Mouse (Mus musculus): ENCODE data around the gene Fus.
"Not testable (repeated sequence)": the region's sequence is repeated elsewhere in the genome, so short reads cannot be mapped to it uniquely, and the experiment has no call there.

Fus gene

DNA sequence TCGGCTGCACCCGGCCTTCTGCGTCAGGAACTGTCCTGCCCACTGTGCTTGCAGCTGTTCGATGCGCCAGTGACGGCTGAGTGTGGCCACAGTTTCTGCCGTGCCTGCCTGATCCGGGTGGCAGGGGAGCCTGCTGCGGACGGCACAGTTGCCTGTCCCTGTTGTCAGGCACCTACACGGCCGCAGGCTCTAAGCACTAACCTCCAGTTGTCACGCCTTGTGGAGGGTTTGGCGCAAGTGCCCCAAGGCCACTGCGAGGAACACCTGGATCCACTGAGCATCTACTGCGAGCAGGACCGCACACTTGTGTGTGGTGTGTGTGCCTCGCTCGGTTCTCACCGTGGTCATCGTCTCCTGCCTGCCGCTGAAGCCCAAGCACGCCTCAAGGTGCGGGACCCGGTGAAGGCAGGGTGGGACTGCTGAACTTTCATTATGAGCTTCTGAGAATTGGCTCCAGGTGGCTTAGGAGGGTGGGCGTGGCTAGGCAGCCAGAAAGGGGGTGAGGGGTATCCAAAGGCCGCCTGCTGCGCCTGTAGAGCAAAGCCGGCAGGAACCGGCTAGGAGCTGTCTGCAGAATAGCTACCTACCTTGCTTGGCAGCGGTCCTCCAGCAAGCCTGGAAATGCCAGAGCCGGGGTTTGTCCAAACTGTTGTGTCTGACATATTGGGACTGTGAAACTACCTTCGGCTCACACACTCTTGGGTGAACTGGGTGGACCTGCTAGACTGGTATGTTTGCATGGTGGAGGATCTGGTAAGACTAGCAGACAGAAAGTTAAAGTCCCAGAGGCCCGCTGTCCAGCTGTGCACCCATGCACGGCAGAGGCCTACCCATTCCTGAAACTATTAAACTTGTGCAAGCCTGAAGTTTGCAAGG lies 37.5 kb downstream of the Fus start:
- DNase-seq (ENCODE audit: low spot score in 2 of 2) = no peak

DNA sequence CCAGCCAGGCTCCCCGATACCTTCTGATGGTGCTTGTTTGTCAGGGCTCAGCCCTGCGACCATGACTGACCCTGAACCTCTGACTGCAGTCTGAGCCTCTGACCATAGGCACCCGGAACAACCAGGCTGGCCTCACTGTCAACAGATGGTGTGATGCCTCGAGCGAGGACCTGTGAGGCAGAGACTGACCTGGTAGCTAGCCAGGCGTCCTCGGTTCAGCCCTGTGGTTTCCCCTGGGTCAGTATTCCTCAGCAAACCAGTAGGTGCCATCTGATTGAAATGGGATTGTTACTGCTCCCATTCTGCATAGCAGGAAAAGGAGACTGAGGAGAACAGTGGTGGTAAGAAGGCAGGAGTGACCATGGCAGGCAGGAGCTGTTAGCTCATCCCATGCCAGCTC lies 38.9 kb downstream of the Fus start:
- DNase-seq (ENCODE audit: low spot score in 2 of 2) = no peak

DNA sequence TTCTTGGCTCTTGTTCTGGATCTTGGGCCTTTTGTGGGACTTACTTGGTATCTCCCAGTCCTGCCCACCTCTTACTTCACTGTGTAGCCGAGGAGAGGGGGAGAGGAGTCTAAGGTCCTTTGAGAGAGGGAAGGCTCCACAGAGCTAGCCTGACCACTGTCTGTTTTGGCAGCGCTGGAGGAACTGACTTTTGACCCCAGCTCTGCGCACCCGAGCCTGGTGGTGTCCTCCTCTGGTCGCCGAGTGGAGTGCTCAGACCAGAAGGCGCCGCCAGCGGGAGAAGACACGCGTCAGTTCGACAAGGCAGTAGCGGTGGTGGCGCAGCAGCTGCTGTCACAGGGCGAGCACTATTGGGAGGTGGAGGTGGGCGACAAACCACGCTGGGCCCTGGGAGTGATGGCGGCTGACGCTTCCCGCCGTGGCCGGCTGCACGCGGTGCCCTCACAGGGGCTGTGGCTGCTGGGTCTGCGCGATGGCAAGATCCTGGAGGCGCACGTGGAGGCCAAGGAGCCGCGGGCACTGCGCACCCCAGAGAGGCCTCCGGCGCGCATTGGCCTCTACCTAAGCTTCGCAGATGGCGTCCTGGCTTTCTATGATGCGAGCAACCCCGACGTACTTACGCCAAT lies 42.6 kb downstream of the Fus start:
- no peak for DNase-seq (ENCODE audit: low spot score in 2 of 2)

DNA sequence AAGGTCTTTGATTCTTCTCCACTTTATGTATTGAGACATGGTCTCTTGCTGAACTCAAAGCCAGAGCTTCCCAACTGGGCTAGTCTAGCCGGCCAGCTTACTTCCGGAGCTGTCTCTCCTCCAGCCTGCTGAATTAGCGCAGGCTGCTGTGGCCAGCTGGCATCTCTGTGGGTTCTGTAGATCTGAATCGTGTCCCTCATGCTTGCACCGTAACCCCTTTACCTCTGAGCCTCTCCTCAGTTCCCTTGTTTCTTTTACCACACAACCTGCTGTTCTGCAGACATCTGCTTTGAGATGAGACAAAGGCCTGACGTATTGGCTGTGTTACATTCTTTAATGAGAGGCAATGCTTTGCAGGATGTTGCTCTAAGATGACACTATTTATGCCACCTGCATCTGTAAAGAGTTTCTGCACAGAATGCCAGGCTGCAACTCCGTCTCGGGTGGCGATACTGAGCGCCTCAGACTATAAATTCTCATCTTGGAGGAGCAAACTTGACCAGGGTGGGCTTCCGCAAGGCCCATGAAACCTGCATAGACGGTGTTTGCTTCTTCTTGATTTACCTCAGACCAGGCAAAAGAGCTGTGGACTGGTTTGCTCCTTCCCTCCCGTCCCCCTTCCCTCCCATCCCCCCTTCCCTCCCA lies 45.0 kb downstream of the Fus start:
- DNase-seq (ENCODE audit: low spot score in 2 of 2) = no peak

DNA sequence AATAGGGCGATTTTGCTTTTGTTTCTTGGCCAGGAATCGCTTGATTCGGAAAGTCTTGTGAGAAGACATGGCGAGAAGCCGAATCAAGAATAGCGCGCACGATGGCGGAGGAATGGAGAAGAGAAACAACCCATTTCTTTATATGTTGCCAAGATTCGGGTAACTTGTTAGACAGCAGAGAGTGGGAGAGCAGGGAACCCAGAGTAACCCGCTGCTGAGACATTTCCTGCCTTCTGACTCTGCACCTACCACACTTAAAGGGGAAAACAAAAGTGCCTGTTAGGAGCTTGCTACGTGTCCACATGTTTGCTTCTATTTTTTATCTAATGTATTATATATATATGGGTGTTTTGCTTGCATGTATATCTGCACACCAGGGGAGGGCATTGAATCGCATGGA lies 45.9 kb downstream of the Fus start:
- no peak for DNase-seq (ENCODE audit: low spot score in 2 of 2)

DNA sequence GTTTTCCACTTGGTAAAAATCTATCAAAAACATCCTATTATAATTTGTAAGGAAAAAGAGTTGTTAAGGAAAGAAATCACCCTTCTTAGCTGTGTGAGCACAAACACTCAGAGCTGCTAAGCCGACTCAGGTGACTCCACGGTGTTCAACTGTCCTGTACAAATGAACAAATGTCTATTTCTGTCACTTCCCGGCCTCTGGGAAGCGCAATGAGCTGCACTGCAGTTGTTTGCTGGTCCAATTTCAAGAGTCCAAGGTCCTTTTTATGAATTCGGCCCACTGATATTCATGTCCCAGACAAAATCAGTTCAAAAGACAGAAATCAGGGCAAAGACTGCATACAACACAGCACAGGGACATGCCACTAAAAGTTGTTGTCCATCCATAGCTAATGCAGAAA lies 48.9 kb downstream of the Fus start:
- not testable (repeated sequence) for DNase-seq (ENCODE audit: low spot score in 2 of 2)

DNA sequence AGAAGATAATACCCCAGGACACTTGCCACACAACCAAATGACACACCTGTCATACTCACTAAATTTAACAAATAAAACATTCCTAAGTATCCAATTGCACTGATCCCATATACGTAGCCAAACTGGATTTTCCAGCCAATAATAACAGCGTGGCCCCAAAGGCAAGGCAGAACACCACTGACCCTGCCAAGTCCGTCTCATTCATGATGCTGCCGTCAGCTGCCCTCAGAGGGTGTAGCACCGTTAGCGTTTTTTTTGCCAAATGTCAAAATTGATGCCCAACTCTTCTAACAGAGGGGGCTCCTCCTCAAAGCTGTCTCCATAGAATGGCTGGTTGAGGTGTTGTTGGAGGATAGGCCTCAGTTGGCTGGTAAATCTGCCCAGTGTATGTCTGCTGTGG lies 49.4 kb downstream of the Fus start:
- DNase-seq (ENCODE audit: low spot score in 2 of 2) = no peak

DNA sequence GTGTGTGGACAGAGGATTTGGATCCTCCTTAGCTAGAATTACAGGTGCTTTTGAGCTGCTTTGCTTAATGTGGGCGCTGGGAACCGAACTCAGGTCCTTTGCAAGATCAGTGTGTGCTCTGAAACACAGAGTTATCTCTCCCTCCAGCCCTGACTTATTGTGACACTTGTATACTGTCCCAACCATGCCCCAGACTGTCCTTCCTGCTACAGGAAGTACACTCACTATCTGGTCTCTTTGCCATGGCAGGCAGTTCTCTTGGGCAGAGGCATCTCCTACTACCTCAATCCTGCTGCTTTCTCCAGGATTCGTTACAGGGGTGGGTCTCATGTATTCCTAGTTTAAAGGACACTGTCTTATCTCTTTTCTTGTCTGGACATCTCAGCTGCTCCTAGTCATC lies 51.0 kb downstream of the Fus start:
- DNase-seq (ENCODE audit: low spot score in 2 of 2) = no peak

DNA sequence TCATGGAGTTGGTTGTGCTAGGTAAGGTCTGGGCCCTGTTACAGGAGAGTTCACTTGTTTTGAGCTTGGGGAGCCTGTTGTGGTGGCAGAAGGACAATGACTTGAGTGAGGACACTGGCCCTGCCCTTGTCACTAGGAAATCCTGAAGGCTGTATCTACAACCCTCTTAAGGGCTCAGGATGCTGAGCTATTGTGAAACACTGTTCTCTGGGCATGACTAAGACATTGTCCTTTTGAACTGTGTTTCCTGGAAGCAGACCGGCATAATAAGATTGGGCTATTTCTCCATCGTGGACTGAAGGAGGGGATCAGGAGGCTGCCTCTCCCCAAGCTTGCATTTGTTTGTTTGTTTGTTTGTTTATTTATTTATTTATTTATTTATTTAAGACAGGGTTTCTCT lies 51.9 kb downstream of the Fus start:
- no peak for DNase-seq (ENCODE audit: low spot score in 2 of 2)

DNA sequence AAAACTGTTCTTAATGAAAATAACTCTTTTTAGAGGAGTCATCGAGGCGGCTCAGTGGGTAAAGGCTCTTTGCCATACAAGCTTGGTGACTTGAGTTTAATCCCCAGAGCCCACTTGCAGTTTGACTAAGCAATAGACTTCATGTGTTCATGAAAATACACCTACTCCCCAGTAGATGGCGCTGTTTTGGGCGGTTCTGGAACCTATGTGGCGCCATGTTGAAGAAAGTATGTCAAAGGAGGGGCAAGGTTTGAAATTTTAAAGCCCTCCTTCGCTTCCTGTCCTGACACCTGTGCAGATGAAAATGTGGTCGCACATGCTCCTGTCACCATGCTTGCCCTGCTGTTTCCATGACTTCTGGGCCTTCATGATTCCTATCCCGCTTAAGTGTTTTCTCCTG lies 55.7 kb downstream of the Fus start:
- DNase-seq (ENCODE audit: low spot score in 2 of 2) = no peak

DNA sequence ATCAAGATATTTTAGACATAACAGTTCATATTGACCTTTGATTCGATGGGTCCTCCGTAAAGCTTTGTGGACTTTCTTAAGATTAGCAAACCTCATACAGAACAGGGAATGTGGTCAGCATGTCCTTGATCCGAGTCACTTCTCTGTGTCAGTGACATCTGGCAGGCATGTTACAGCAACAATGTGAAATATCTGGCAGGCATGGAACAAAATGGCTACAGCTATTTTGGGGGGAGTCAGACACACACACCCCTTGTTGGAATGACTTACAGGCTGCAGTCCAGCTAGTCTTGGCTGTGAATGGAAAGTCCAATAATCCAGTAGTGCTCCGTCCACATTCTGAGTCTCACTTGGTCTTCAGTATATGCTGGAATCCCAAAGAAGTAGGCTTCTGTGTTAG lies 56.3 kb downstream of the Fus start:
- DNase-seq (ENCODE audit: low spot score in 2 of 2) = no peak

DNA sequence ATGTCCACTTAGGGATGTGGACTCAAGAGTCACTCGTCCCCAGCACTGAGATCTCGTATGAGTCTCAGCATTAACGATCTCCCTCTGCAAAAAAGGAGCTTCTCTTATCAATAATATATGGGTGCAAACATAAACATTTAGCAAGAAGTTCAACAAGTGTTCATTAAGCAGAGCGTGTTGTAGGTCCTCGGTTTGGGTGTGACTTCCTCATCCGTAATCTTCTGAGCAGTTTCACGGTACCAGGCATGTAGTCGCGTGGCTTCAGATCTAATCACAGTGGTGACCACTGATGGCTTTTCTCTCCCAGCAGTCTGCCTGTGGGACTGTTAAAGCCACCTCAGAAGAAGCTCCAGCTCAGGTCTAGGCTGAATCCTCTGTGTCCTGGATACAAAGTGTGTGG lies 57.1 kb downstream of the Fus start:
- no peak for DNase-seq (ENCODE audit: low spot score in 2 of 2)

DNA sequence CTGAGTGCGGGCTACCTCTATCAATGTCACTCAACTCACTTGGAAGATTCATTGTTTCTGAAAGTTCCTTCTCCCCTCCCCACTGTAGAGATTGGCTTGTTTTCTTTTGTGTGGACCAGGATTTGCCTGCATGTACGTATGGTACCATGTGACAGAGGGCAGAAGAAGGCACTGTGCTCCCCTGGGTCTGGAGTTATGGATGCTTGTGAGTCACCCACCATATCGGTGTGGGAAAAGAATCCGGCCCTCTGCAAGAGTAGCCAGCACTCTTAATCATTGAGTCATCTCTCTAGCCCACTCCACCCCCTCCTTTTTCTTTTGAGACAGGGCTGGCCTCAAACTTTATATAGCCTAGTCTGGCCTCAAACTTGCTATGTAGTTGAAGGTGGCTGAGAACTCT lies 57.7 kb downstream of the Fus start:
- no peak for DNase-seq (ENCODE audit: low spot score in 2 of 2)

DNA sequence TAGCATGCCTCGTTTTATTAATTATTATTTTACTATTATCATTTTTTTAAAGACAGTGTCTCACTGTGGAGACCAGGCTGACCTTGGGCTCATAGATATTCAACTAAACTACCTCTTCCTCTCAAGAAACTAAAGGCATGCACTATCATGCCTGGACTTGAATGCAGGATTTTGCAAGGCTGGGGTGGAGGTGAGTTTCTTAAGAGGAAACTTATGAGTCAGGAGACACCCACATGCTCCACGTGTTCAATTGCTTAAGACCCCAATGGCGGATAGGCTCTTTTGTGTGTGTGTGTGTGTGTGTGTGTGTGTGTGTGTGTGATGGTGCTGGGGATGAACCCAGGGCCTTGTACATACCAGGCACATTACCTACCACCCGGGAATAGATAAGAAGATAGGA lies 58.1 kb downstream of the Fus start:
- DNase-seq (ENCODE audit: low spot score in 2 of 2) = no peak

DNA sequence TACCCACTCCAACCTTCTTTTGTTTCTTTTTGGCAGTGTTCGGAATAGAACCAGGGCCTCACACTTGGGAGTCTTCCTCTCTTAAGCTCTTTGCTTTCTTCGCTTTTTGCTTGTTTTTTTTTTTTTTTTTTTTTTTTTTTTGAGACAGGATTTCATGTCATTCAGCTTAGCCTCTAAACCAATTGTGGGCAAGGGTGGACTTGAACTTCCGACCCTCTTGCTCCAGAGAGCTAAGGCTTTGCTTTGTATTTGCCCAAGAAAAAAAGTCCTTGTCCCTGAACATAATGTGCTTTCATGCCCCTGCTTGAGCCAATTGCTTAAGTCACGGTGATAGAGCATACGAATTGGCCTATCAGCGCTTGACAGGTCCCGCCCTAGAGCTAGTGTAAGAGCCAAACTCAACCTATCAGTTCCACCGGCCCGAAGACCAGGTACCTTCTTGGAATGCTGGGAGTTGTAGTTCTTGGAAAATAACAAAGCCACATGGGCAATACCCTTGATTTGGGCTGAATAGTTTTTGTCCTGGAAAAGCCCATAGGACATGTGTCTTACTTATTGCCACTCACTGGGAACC lies 64.2 kb downstream of the Fus start:
- DNase-seq (ENCODE audit: low spot score in 2 of 2) = no peak

DNA sequence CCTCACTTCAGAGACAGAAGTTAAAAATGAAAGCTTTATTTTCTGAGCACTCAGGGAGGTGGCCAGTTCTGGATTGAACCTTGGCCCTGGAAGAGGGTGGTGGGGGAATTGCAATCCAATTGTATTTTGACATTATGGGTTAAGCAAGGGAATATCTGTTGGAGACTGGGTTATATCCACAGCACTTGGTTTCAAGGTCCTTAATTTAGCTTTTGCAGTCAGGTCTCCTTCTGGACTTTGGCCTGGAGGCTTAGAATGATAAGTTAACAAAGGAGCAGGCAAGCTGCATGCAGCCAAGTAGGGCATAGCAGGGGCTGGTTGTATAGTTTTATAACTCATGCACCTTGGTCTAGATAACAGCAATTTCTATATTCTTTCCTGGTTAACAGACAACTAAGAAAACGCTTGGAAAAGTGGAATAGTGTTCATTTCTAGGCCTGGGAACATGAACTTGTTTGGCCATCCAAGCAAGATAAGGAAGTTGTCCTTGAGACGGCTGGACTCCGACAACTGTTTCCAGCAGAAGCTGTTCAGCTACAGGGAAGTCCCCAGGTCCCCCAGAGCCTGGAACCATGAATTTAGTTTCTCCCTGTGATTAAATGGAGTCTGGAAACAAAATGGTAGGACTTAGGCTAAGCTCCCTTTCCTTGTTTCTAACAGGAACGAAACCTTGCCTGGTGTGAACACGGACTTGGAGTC lies 65.2 kb downstream of the Fus start:
- no peak for DNase-seq (ENCODE audit: low spot score in 2 of 2)

DNA sequence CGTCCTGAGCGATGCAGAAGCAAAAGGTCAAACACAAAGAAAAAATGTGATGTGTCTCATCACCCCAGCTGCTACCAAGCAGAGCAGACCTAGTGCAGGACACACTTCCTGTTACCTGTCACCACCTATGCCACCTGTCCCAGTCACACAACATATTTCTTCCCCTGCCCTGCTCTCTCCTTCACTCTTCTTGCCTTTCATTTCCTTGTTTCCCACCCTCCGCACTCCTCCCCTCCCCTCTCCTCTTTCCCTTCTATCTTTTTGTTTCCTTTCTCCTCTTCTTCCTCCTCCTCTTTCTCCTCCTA lies 65.7 kb downstream of the Fus start:
- DNase-seq (ENCODE audit: low spot score in 2 of 2) = no peak

DNA sequence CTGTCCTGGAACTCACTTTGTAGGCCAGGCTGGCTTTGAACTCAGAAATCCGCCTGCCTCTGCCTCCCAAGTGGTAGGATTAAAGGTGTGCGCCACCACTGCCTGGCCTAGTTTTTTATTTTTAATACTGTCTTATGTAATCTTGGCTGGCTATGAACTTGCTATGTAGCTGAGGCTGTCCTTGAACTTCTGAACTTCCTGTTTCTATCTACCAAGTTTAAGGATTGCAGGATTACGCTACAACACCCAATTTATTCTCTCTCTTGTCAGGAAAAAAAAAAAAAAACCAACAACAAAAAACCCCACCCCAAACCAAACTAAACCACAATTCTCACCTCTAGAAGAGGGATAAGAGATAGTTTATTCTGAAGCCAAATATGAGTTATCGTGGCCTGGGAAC lies 66.4 kb downstream of the Fus start:
- no peak for DNase-seq (ENCODE audit: low spot score in 2 of 2)
